Mouse (Mus musculus) lung, postnatal 14 days (tissue): ENCODE results near the gene Ccin.
A peak's percentile ranks its signal among the peaks of the same experiment; 100 is the strongest.

Source experiments
- DNase-seq: peaks from one replicate; pipeline ENCODE4 v3.0.0; 2021

Ccin gene

GRCm38 (mm10) chr4:43974914-43975616 is 8.2 kb upstream of the Ccin start:
- DNase-seq: no peak

GRCm38 (mm10) chr4:43976223-43976740 is 7.0 kb upstream of the Ccin start:
- DNase-seq: no peak

- no peak for DNase-seq
Measured at GRCm38 (mm10) chr4:43978521-43979443, 4.5 kb upstream of the Ccin start.

- peak; percentile 76 for DNase-seq
Measured at GRCm38 (mm10) chr4:43979746-43980145, 3.5 kb upstream of the Ccin start.

GRCm38 (mm10) chr4:43980236-43980635 is 3.0 kb upstream of the Ccin start:
- DNase-seq: no peak

GRCm38 (mm10) chr4:43980846-43981245 is 2.4 kb upstream of the Ccin start:
- no peak for DNase-seq

- no peak for DNase-seq
Measured at GRCm38 (mm10) chr4:43981251-43981650, 2.0 kb upstream of the Ccin start.

- DNase-seq: peak; percentile 98
Measured at GRCm38 (mm10) chr4:43982053-43982732, 1.1 kb upstream of the Ccin start.

- no peak for DNase-seq
Measured at GRCm38 (mm10) chr4:43983756-43984155, 473 bp downstream of the Ccin start.

GRCm38 (mm10) chr4:43984326-43984725 is 1.0 kb downstream of the Ccin start:
- no peak for DNase-seq

- DNase-seq: no peak
Measured at GRCm38 (mm10) chr4:43988976-43989375, 5.7 kb downstream of the Ccin start.

GRCm38 (mm10) chr4:43993072-43993471 is 9.8 kb downstream of the Ccin start:
- no peak for DNase-seq

GRCm38 (mm10) chr4:43994342-43994741 is 11.1 kb downstream of the Ccin start:
- no peak for DNase-seq

GRCm38 (mm10) chr4:44003622-44004021 is 20.3 kb downstream of the Ccin start:
- no peak for DNase-seq

GRCm38 (mm10) chr4:44004126-44004525 is 20.8 kb downstream of the Ccin start, which contains the start of gene Clta:
Clta (plus strand) TSS chr4:44004452.
- DNase-seq: no peak

GRCm38 (mm10) chr4:44004623-44005409 is 21.5 kb downstream of the Ccin start:
- no peak for DNase-seq

- no peak for DNase-seq
Measured at GRCm38 (mm10) chr4:44010176-44010575, 26.9 kb downstream of the Ccin start.

- no peak for DNase-seq
Measured at GRCm38 (mm10) chr4:44010893-44011292, 27.6 kb downstream of the Ccin start.

GRCm38 (mm10) chr4:44011799-44012198 is 28.5 kb downstream of the Ccin start:
- no peak for DNase-seq

- DNase-seq: peak; percentile 89
Measured at GRCm38 (mm10) chr4:44012376-44013367, 29.4 kb downstream of the Ccin start.
